Comparison of ENCODE assay signal across 8 mouse cellular contexts in the genomic region with DNA sequence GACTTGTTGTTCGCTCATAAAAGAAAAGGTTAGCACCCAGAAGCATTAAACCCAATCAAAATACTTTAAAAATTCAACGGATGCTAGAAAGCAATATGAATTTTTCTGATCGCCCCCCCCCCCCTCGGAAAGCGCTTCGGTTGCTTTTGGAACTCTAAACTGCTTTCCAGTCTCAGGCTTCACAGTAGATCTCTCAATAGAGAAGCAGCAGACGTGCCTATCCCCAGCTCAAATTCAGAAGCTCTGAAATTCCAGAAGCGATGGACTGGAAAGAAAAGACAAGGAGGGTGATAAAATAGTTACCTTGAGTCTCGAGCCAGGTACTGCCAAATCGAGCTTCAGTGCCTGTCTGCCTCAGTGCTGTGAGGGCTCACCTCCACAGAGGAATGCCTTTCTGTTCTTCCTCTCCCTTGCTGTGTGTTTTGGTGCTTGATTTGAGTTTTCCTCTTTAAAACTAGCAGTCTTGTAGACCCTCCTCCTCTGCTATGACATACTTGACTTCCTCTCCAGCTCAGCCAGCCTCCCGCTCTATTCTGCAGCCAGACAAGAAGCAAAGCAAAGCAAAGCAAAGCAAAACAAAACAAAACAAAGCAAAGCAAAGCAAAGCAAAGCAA. TPM values are rescaled to one million over a fixed set of nuclear protein-coding genes. Genes with fewer than 3 reads are reported as not detected.
DNase-seq lines count a peak whose midpoint lies in the region; ATAC-seq and TF ChIP-seq lines count a peak whose summit lies in the region.

Kctd12b (minus strand) TSS at position 610 of the 614 bp plus-strand sequence.

- H3K27ac ChIP-seq in gastrocnemius, adult 2 months: peak within 1 kb of the TSS; percentile 82
- H3K27ac ChIP-seq in hindbrain, embryonic 14.5 days: peak within 1 kb of the TSS; percentile 32; the same call in 1 of the 2 replicates
- no peak within 1 kb of the TSS for H3K27ac ChIP-seq in liver, embryonic 12.5 days

- ATAC-seq in CD4-positive, CD25-positive, alpha-beta regulatory T cell, adult 4 months: peak; percentile 74
- ATAC-seq in hindbrain, embryonic 14.5 days (ENCODE audit: low FRiP score): no peak
- no peak for ATAC-seq in liver, embryonic 12.5 days

- 16% methylated on average over 11 of the region's 11 CpGs for WGBS in hindbrain, embryonic 14.5 days
- WGBS in liver, embryonic 12.5 days (ENCODE audit: insufficient replicate concordance): 23% methylated on average over 11 of the region's 11 CpGs

- no peaks in the 10 kb centered on the region for H3K4me1 ChIP-seq in hindbrain, embryonic 14.5 days (replicated peaks; ENCODE audit: control insufficient read depth, insufficient read depth, low read length)
- H3K4me1 ChIP-seq in liver, embryonic 12.5 days: no peaks in the 10 kb centered on the region

- intact Hi-C loops in gastrocnemius, adult 2 months (cut with DNase I): loop anchor here (2.0 kb wide), 1 partner anchor 197 kb away; the partner anchor contains the start of gene Ubqln2

- no peaks in the 10 kb centered on the region for H3K36me3 ChIP-seq in hindbrain, embryonic 14.5 days (replicated peaks; ENCODE audit: control insufficient read depth, insufficient read depth)
- H3K36me3 ChIP-seq in liver, embryonic 12.5 days: no peaks in the 10 kb centered on the region
- H3K36me3 ChIP-seq in myocyte (ENCODE audit: control insufficient read depth, insufficient read depth): no peaks in the 10 kb centered on the region

- H3K9ac ChIP-seq in hindbrain, embryonic 14.5 days: peak within 1 kb of the TSS; percentile 39
- no peak within 1 kb of the TSS for H3K9ac ChIP-seq in liver, embryonic 12.5 days

- no peaks in the 10 kb centered on the region for H3K9me3 ChIP-seq in hindbrain, embryonic 14.5 days (ENCODE audit: control insufficient read depth, low read length)
- no peaks in the 10 kb centered on the region for H3K9me3 ChIP-seq in liver, embryonic 12.5 days (replicated peaks)

- H3K4me2 ChIP-seq in hindbrain, embryonic 14.5 days (replicated peaks): peak within 1 kb of the TSS; percentile 40
- H3K4me2 ChIP-seq in liver, embryonic 12.5 days: peak within 1 kb of the TSS; percentile 16; the same call in 1 of the 2 replicates
- H3K4me2 ChIP-seq in myocyte (ENCODE audit: low read depth): peak within 1 kb of the TSS; percentile 52

- no peaks in the 10 kb centered on the region for H3K27me3 ChIP-seq in hindbrain, embryonic 14.5 days (ENCODE audit: control insufficient read depth, insufficient read depth, low read length)
- no peaks in the 10 kb centered on the region for H3K27me3 ChIP-seq in liver, embryonic 12.5 days (replicated peaks)
- H3K27me3 ChIP-seq in myocyte (ENCODE audit: control insufficient read depth, insufficient read depth, insufficient read length): no peaks in the 10 kb centered on the region

- DNase-seq in adrenal gland, postnatal 10 days: peak; percentile 23
- peak; percentile 20 for DNase-seq in gastrocnemius, adult 2 months
- no peak for DNase-seq in hindbrain, embryonic 14.5 days (ENCODE audit: low spot score)
- no peak for DNase-seq in right cerebral cortex, postnatal 14 days
- DNase-seq in right cerebral cortex, adult 2 months (ENCODE audit: low spot score in 2 of 2): no peak

- TF ChIP-seq CTCF in gastrocnemius, adult 2 months (IDR thresholded peaks at IDR 0.05): no peak

- TF ChIP-seq POLR2A in myocyte (IDR thresholded peaks at IDR 0.05; ENCODE audit: insufficient read length, low read depth): no peak

- H3K4me3 ChIP-seq in gastrocnemius, adult 2 months: peak within 1 kb of the TSS; percentile 72
- peak within 1 kb of the TSS; percentile 26 for H3K4me3 ChIP-seq in hindbrain, embryonic 14.5 days (replicated peaks; ENCODE audit: low read length)
- H3K4me3 ChIP-seq in liver, embryonic 12.5 days: peak within 1 kb of the TSS; percentile 25
- no peak within 1 kb of the TSS for H3K4me3 ChIP-seq in myocyte

- H3K79me2 ChIP-seq in myocyte (ENCODE audit: control insufficient read depth, insufficient read depth): no peaks in the 10 kb centered on the region

- H3ac ChIP-seq in myocyte (ENCODE audit: control insufficient read depth, insufficient read length): no peak within 1 kb of the TSS

TF ChIP-seq in myocyte, 11 proteins besides CTCF, POLR2A, EP300 and RAD21:
- no peak for TF ChIP-seq MAX (IDR thresholded peaks at IDR 0.05; ENCODE audit: low read depth)
- TF ChIP-seq MYOD1 (IDR thresholded peaks at IDR 0.05; ENCODE audit: control insufficient read depth in 1 of 3, insufficient read length in 2 of 3, low read depth in 2 of 3): no peak
- TF ChIP-seq TCF3 (IDR thresholded peaks at IDR 0.05; ENCODE audit: insufficient read length, low read depth): no peak
- TF ChIP-seq USF1 (IDR thresholded peaks at IDR 0.05; ENCODE audit: low read depth): no peak
- TF ChIP-seq E2F4 (IDR thresholded peaks at IDR 0.05; ENCODE audit: insufficient read depth): no peak
- TF ChIP-seq REST (IDR thresholded peaks at IDR 0.05; ENCODE audit: insufficient read depth, insufficient read length): no peak
- TF ChIP-seq SRF (IDR thresholded peaks at IDR 0.05; ENCODE audit: control insufficient read depth, insufficient read length, low read depth): no peak
- TF ChIP-seq TCF12 (IDR thresholded peaks at IDR 0.05; ENCODE audit: insufficient read depth, poor library complexity, severe bottlenecking): no peak
- TF ChIP-seq MYOG (IDR thresholded peaks at IDR 0.05; ENCODE audit: control insufficient read depth in 1 of 3, insufficient read depth in 1 of 3, insufficient read length in 2 of 3, low read depth in 2 of 3): no peak
- no peak for TF ChIP-seq POLR2AphosphoS2 (IDR thresholded peaks at IDR 0.05; ENCODE audit: insufficient read length, low read depth)

RNA-seq across cellular contexts. Expression of gene Kctd12b, which starts in this region (rescaled TPM):
- under 1 TPM; 0.44 to 0.89 TPM for polyA plus RNA-seq in CD4-positive, CD25-positive, alpha-beta regulatory T cell, adult 4 months (2017; shearing (Covaris generic))
- 10 to 100 TPM; 18.0 to 21.2 TPM for total RNA-seq in adrenal gland, postnatal 10 days (2021)
- 1 to 10 TPM; 1.3 to 1.8 TPM for total RNA-seq in gastrocnemius, adult 2 months (2021)
- 3.7 and 4.3 TPM in 2 replicates for polyA plus RNA-seq in hindbrain, embryonic 14.5 days (2014; fragmentation: Nextera tagmentation; extraction: Ambion mirVana)
- polyA plus RNA-seq in liver, embryonic 12.5 days (2016; fragmentation: Nextera tagmentation; extraction: Ambion mirVana): 0.81 and 0.99 TPM in 2 replicates
- polyA plus RNA-seq in myocyte (2012; fragmentation: generic; extraction: Trizol): 0.05 TPM

Comparison
In these comparisons a context has a peak if more than half of its experiments do, and no peak if none do; other contexts are left out.
1. RNA of gene Kctd12b (total RNA-seq): 18.0 to 21.2 TPM in adrenal gland, postnatal 10 days; 1.3 to 1.8 TPM in gastrocnemius, adult 2 months; every median in the first group is over 4 times any median in the second.
2. Peak in ATAC-seq in CD4-positive, CD25-positive, alpha-beta regulatory T cell, adult 4 months; RNA of the gene not detected or under 1 TPM.
3. DNase-seq: peak in adrenal gland, postnatal 10 days (single experiment) and gastrocnemius, adult 2 months (single experiment); none in hindbrain, embryonic 14.5 days (single experiment), right cerebral cortex, postnatal 14 days (single experiment) and right cerebral cortex, adult 2 months (0 of 2).
4. Peak in every context shown above with its lines, with median percentiles within 50 percentile points of each other: H3K4me2 ChIP-seq.